Mouse (Mus musculus) mammary gland, adult 2 months (tissue): ENCODE results near the gene Rrm1. TPM values are rescaled to one million over a fixed set of nuclear protein-coding genes. Genes with fewer than 3 reads are reported as not detected.

Source experiments
- polyA plus RNA-seq: library from polyadenylated mRNA; depleted of rRNA; stranded (reverse); fragments of >200 nt; gene quantifications from 2 replicates; pipeline ENCODE4 v1.2.3, GENCODE M21; 2012; ENCODE audit warnings: low replicate concordance; rRNA removed

The Rrm1 gene
- 4.9 and 10.0 TPM in 2 replicates for polyA plus RNA-seq

DNA sequence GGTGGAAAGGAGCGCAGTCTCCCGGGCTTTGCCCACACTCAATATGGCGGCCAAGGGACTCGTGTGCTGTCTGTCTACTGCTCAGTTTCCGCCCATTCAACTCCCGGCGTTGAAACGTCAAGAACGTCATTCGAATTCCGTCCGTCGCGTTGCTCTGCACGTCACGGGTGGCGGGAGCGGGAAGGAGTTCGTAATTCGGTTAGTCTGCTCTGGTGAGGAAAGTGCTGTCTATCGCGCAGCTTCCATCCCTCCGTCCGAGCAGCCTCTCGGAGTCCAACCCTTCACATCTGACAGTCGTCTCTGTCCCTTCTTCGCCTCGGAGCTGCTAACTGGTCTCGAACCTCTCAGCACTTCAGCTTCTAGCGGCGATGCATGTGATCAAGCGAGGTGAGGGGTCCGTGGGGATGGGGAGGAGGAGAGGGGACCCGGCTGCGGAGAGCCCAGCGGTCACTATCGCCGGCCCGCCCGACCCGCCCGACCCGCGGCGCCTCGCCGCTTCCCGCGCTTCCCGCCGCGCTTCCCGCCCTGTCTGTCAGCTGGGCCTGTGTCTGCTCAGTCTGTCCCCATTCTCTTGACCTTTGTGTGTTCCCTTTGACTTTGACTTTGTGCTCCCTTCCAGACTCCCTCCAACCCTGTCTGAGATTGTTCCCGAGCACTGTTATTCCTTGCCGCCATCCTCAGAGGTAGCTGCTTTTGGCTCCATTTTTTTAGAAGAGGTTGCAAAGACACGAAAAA lies at the start of gene Rrm1:
Gene Rrm1 (plus strand): TSS at position 39 of the 735 bp plus-strand sequence.

DNA sequence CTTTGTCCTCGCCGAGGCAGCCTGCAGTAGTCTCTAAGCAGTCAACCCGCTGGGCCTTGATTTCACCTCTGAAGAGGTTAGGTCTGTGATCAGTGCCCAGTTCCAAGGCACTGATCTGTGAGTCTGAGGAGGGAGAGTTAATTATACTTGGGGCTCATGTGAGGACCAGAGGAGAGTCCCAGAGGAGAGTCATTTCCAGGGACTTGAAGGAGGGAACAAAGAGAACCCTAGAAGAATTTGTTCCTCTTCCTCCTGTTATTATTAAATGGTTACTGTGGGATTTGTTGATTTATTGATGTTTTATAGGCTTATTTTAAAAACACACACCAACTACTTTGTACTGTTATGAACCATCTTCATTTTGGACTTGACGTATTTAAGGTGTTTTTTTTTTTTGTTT lies 40.1 kb downstream of the Rrm1 start, which contains the start of gene Olfr543:
Gene Olfr543 (minus strand): TSS at position 101 of the 400 bp plus-strand sequence.

GRCm38 (mm10) chr7:102488161-102488560 lies 46.7 kb downstream of the Rrm1 start, which contains the start of gene Olfr544:
TSS of gene Olfr544 (minus strand) at chr7:102488313.

DNA sequence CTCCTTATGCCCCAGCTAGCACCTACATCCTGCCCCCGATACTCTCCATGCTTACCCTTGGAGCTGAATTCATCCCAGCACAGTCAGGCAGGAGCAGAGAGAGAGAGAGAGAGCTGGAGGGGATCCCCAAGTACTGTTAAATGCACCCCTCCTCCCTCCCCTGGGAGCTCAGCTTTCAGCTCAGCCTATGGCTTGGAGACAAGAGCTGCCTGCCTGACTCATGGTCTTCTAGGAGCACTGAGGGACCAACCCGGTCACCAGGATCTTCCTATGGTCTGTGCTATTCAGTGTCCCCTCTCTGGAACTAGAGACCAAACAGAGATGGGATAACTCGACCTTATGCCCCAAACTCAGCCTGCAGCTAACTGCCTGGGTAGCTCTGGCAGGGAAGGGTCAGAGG lies 58.0 kb downstream of the Rrm1 start, which contains the start of gene Olfr545:
Gene Olfr545 (minus strand): TSS at position 101 of the 400 bp plus-strand sequence.

Other genes with a start within 250 kb of the Rrm1 start
- gene Nup98, start 231.5 kb upstream of the Rrm1 start, polyA plus RNA-seq: 14.6 and 17.4 TPM in 2 replicates
- gene Pgap2, start 231.5 kb upstream of the Rrm1 start, polyA plus RNA-seq: 125 and 155 TPM in 2 replicates
- 106 and 133 TPM in 2 replicates for gene Rhog, start 185.6 kb upstream of the Rrm1 start, polyA plus RNA-seq
- gene Stim1, start 173.9 kb upstream of the Rrm1 start, polyA plus RNA-seq: 97.0 and 125 TPM in 2 replicates
- not detected in 2 replicates for gene Olfr543, start 40.0 kb downstream of the Rrm1 start, polyA plus RNA-seq
- not detected in 2 replicates for gene Olfr544, start 46.6 kb downstream of the Rrm1 start, polyA plus RNA-seq
- gene Olfr545, start 57.9 kb downstream of the Rrm1 start, polyA plus RNA-seq: not detected in 2 replicates
- not detected in 2 replicates for gene Olfr547, start 93.1 kb downstream of the Rrm1 start, polyA plus RNA-seq
- not detected in 2 replicates for gene Olfr548-ps1, start 99.2 kb downstream of the Rrm1 start, polyA plus RNA-seq
- not detected in 2 replicates for gene Olfr549, start 108.2 kb downstream of the Rrm1 start, polyA plus RNA-seq
- gene Trim21, start 123.8 kb downstream of the Rrm1 start, polyA plus RNA-seq: 6.6 and 12.9 TPM in 2 replicates
- gene Olfr550, start 129.7 kb downstream of the Rrm1 start, polyA plus RNA-seq: 0.78 and 0.91 TPM in 2 replicates
- not detected in 2 replicates for gene Olfr551, start 150.2 kb downstream of the Rrm1 start, polyA plus RNA-seq
- gene Olfr552, start 156.1 kb downstream of the Rrm1 start, polyA plus RNA-seq: not detected in 2 replicates
- gene Olfr553, start 176.5 kb downstream of the Rrm1 start, polyA plus RNA-seq: not detected in 2 replicates
- not detected in 2 replicates for gene Olfr554, start 196.7 kb downstream of the Rrm1 start, polyA plus RNA-seq
- not detected in 2 replicates for gene Olfr555, start 217.1 kb downstream of the Rrm1 start, polyA plus RNA-seq
- gene Olfr556, start 223.2 kb downstream of the Rrm1 start, polyA plus RNA-seq: not detected in 2 replicates
- 23.8 and 50.9 TPM in 2 replicates for gene Trim68, start 245.6 kb downstream of the Rrm1 start, polyA plus RNA-seq